Mouse (Mus musculus) C2C12 (cell line): ENCODE data around the gene Vmn2r23. TPM values are rescaled to one million over a fixed set of nuclear protein-coding genes. Genes with fewer than 3 reads are reported as not detected.

ENCODE experiments used
- H3K27me3 ChIP-seq: one replicate; pipeline ENCODE4 v1.6.1; 2011; ENCODE audit not compliant: control insufficient read depth, insufficient read depth, insufficient read length
- H3K36me3 ChIP-seq: one replicate; pipeline ENCODE4 v1.6.1; 2011; ENCODE audit not compliant: control insufficient read depth, insufficient read depth
- H3K4me3 ChIP-seq: one replicate; pipeline ENCODE4 v1.5.1; 2011; ENCODE audit warnings: mild to moderate bottlenecking, control low read depth; ENCODE audit not compliant: poor library complexity, insufficient read depth, severe bottlenecking
- H3K79me2 ChIP-seq: one replicate; pipeline ENCODE4 v1.6.1; 2011; ENCODE audit not compliant: control insufficient read depth, insufficient read depth
- H3K79me3 ChIP-seq: one replicate; pipeline ENCODE4 v1.6.1; 2011; ENCODE audit warnings: low read depth, control low read depth
- H3ac ChIP-seq: one replicate; pipeline ENCODE3; 2011; ENCODE audit warnings: low read depth; ENCODE audit not compliant: control insufficient read depth, insufficient read length
- CEBPB ChIP-seq: IDR thresholded peaks from one replicate; pipeline ENCODE4 v1.6.1; 2011; ENCODE audit warnings: low read depth, mild to moderate bottlenecking, control low read depth, moderate library complexity
- CTCF ChIP-seq: IDR thresholded peaks from one replicate; pipeline ENCODE4 v1.5.1; 2011; ENCODE audit not compliant: control insufficient read depth, insufficient read depth, insufficient read length
- FOSL1 ChIP-seq: IDR thresholded peaks from one replicate; pipeline ENCODE4 v1.8.0; 2011; ENCODE audit warnings: mild to moderate bottlenecking, low read length; ENCODE audit not compliant: poor library complexity, insufficient read depth, severe bottlenecking
- MAX ChIP-seq: IDR thresholded peaks from one replicate; pipeline ENCODE4 v1.6.1; 2011; ENCODE audit warnings: mild to moderate bottlenecking, control low read depth
- MYOD1 ChIP-seq: IDR thresholded peaks from one replicate; pipeline ENCODE4 v1.6.1; 2011; ENCODE audit warnings: low read depth; ENCODE audit not compliant: control insufficient read depth, insufficient read length
- MYOG ChIP-seq: IDR thresholded peaks from one replicate; pipeline ENCODE4 v1.6.1; 2011; ENCODE audit not compliant: control insufficient read depth, insufficient read length; ENCODE audit errors: extremely low read depth
- USF1 ChIP-seq: IDR thresholded peaks from one replicate; pipeline ENCODE4 v1.6.1; 2011; ENCODE audit warnings: low read depth, mild to moderate bottlenecking, control low read depth, moderate library complexity
- polyA plus RNA-seq: library from polyadenylated mRNA; unstranded; fragments of >200 nt; fragmentation: generic; extraction: Trizol; gene quantifications from one replicate; pipeline ENCODE4 v1.2.1, GENCODE M21; 2012; ENCODE audit warnings: missing spikeins

Vmn2r23 gene
- polyA plus RNA-seq, 1 experiment, result not detected

GRCm38 (mm10) chr6:123784857-123785256, 82.4 kb downstream of the Vmn2r23 start:
- H3K36me3 ChIP-seq, result no peaks in the 10 kb centered on the region
- no peaks in the 10 kb centered on the region for H3K27me3 ChIP-seq
- H3K4me3 ChIP-seq, result no peak overlapping the region
- no peak overlapping the region for H3ac ChIP-seq
- no peaks in the 10 kb centered on the region for H3K79me2 ChIP-seq
- H3K79me3 ChIP-seq, result no peaks in the 10 kb centered on the region
- TF ChIP-seq MAX (no peak), FOSL1 (no peak), USF1 (no peak), MYOD1 (no peak), CTCF (no peak), MYOG (no peak), CEBPB (no peak)

GRCm38 (mm10) chr6:123793746-123794145, 91.3 kb downstream of the Vmn2r23 start:
- TF ChIP-seq FOSL1, result no peak
- TF ChIP-seq CTCF, result no peak
- no peak for TF ChIP-seq MYOG
- no peak for TF ChIP-seq CEBPB
- no peak for TF ChIP-seq MYOD1
- TF ChIP-seq USF1, result no peak
- H3K36me3 ChIP-seq, result no peaks in the 10 kb centered on the region
- H3ac ChIP-seq, result no peak overlapping the region
- H3K4me3 ChIP-seq, result no peak overlapping the region
- H3K27me3 ChIP-seq, result no peaks in the 10 kb centered on the region
- no peaks in the 10 kb centered on the region for H3K79me2 ChIP-seq
- no peaks in the 10 kb centered on the region for H3K79me3 ChIP-seq

Other genes with a start within 250 kb of the Vmn2r23 start
- gene Vmn2r21, start 169.3 kb upstream of the Vmn2r23 start, polyA plus RNA-seq, result not detected
- not detected for gene Vmn2r22, start 51.9 kb upstream of the Vmn2r23 start, polyA plus RNA-seq
- gene Vmn2r24, start 76.2 kb downstream of the Vmn2r23 start, polyA plus RNA-seq, result under 0.01 TPM
- not detected for gene Vmn2r25, start 150.8 kb downstream of the Vmn2r23 start, polyA plus RNA-seq